Mouse (Mus musculus): Measurements from ENCODE around the gene Rad9b. TPM values are rescaled to one million over a fixed set of nuclear protein-coding genes. Genes with fewer than 3 reads are reported as not detected.

Gene Rad9b
- polyA plus RNA-seq, 1 experiment = 2.9 TPM

GRCm38 (mm10) chr5:122279799-122280421, 74.1 kb downstream of the Rad9b start:
- peaks cover 10% of the 10 kb centered on the region; the same call in 1 of the 2 replicates for H3K4me1 ChIP-seq (ENCODE audit: control insufficient read depth, insufficient read depth, low read length)
- no peak for TF ChIP-seq CTCF (IDR thresholded peaks at IDR 0.05; ENCODE audit: insufficient read depth, low read length)
- no peak for TF ChIP-seq POLR2A (IDR thresholded peaks at IDR 0.05; ENCODE audit: borderline replicate concordance, extremely low read depth, low read depth, low read length)
- no peak for DNase-seq
- WGBS = 55% methylated on average over 12 of the region's 12 CpGs
- no peak overlapping the region for H3K4me3 ChIP-seq (replicated peaks; ENCODE audit: extremely low read depth, low read depth, low read length)

GRCm38 (mm10) chr5:122278946-122279345, 75.1 kb downstream of the Rad9b start:
- TF ChIP-seq CTCF (IDR thresholded peaks at IDR 0.05; ENCODE audit: insufficient read depth, low read length) (no peak), POLR2A (IDR thresholded peaks at IDR 0.05; ENCODE audit: borderline replicate concordance, extremely low read depth, low read depth, low read length) (no peak)
- no peak for DNase-seq
- 85% methylated on average over 7 of the region's 7 CpGs for WGBS
- peaks cover 10% of the 10 kb centered on the region; the same call in 1 of the 2 replicates for H3K4me1 ChIP-seq (ENCODE audit: control insufficient read depth, insufficient read depth, low read length)
- H3K4me3 ChIP-seq (replicated peaks; ENCODE audit: extremely low read depth, low read depth, low read length) = no peak overlapping the region

- no peak for DNase-seq
- WGBS = 29% methylated on average over 5 of the region's 5 CpGs
- Histone ChIP-seq H3K4me1 (ENCODE audit: control insufficient read depth, insufficient read depth, low read length) (no peaks in the 10 kb centered on the region), H3K4me3 (replicated peaks; ENCODE audit: extremely low read depth, low read depth, low read length) (no peak overlapping the region)
- TF ChIP-seq POLR2A (IDR thresholded peaks at IDR 0.05; ENCODE audit: borderline replicate concordance, extremely low read depth, low read depth, low read length) = no peak
- TF ChIP-seq CTCF (IDR thresholded peaks at IDR 0.05; ENCODE audit: insufficient read depth, low read length) = no peak
Observed at GRCm38 (mm10) chr5:122274785-122275184, 79.2 kb downstream of the Rad9b start.

Other genes starting within 250 kb of the Rad9b start
- gene Ccdc63, start 213.4 kb downstream of the Rad9b start, polyA plus RNA-seq (2012; rRNA removed) = 0.14 and 0.27 TPM in 2 replicates
- 67.6 and 81.1 TPM in 2 replicates for gene Ppp1cc, start 196.0 kb downstream of the Rad9b start, polyA plus RNA-seq (2012; rRNA removed)
- 19.6 and 21.9 TPM in 2 replicates for gene Hvcn1, start 147.4 kb downstream of the Rad9b start, polyA plus RNA-seq (2012; rRNA removed)
- 29.8 and 33.2 TPM in 2 replicates for gene Tctn1, start 89.8 kb downstream of the Rad9b start, polyA plus RNA-seq (2012; rRNA removed)
- 30.4 and 35.3 TPM in 2 replicates for gene Pptc7, start 69.9 kb downstream of the Rad9b start, polyA plus RNA-seq (2012; rRNA removed)
- 29.8 and 58.1 TPM in 2 replicates for gene Vps29, start 136 bp upstream of the Rad9b start, polyA plus RNA-seq (2012; rRNA removed)
- 42.4 and 57.6 TPM in 2 replicates for gene Gpn3, start 17.6 kb upstream of the Rad9b start, polyA plus RNA-seq (2012; rRNA removed)
- gene Fam216a, start 18.1 kb upstream of the Rad9b start, polyA plus RNA-seq (2012; rRNA removed) = 18.9 and 22.5 TPM in 2 replicates
- gene Arpc3, start 37.6 kb upstream of the Rad9b start, polyA plus RNA-seq (2012; rRNA removed) = 114 and 144 TPM in 2 replicates
- gene Anapc7, start 67.5 kb upstream of the Rad9b start, polyA plus RNA-seq (2012; rRNA removed) = 17.9 and 20.5 TPM in 2 replicates
- gene Atp2a2, start 148.0 kb upstream of the Rad9b start, polyA plus RNA-seq (2012; rRNA removed) = 90.8 and 126 TPM in 2 replicates